Mouse (Mus musculus) olfactory bulb, adult 2 months (tissue): ENCODE measurements at regions not wholly inside any gene's neighbourhood (a gene's known extent, or its start where the extent isn't known, plus 50 kb on each side); places are given as distances from the start of the nearest gene placed in this dataset.

Experiments
- CTCF ChIP-seq: fragments of 200-500 bp; IDR thresholded peaks from 2 replicates; pipeline ENCODE4 v1.5.1; 2012; ENCODE audit warnings: low read depth, mild to moderate bottlenecking, low read length, moderate library complexity; ENCODE audit not compliant: insufficient read depth
- POLR2A ChIP-seq: fragments of 200-500 bp; IDR thresholded peaks from 2 replicates; pipeline ENCODE4 v1.6.1; 2012; ENCODE audit warnings: mild to moderate bottlenecking, low read depth, low read length, moderate library complexity; ENCODE audit not compliant: insufficient read depth

DNA sequence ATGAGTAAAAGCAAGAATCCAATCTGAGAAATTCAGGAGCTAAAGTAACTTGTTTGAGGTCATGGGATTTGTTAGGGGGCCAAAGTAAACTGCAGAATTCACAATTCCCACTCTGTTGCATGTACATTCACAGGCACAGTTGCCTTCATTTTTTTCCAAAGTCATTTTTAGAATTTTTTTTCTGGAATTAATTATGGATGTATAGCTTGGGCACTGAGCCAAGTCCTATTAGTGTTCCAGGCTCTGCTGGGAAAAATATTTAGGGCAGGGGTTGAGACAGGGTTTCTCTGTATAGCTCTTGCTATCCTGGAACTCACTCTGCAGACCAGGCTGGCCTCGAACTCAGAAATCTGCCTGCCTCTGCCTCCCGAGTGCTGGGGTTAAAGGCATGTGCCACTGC is 188.3 kb downstream of the Cd83 start:
- no peak for TF ChIP-seq POLR2A
- TF ChIP-seq CTCF, result no peak
